Mouse (Mus musculus) adrenal gland, postnatal 14 days (tissue): ENCODE measurements around the gene Dnajc12. TPM values are rescaled to one million over a fixed set of nuclear protein-coding genes. Genes with fewer than 3 reads are reported as not detected.
"Not testable (repeated sequence)": the region's sequence is repeated elsewhere in the genome, so short reads cannot be mapped to it uniquely, and the experiment has no call there.

Experiments
- DNase-seq: peaks from one replicate; pipeline ENCODE4 v3.0.0; 2021; ENCODE audit warnings: mixed read lengths
- long read RNA-seq, 2 experiments: library from polyadenylated mRNA; stranded (forward); transcript quantifications; one replicate each; pipeline ENCODE4 v2.0.0; 2021
- total RNA-seq: library from RNA; stranded (reverse); gene quantifications from 2 replicates; pipeline ENCODE4 v1.2.3, GENCODE M21; 2021

Dnajc12 gene
- 11.9 and 16.0 TPM in 2 replicates for total RNA-seq
- long read RNA-seq, experiment 1, transcript Dnajc12-201 (5 exons, 3,025 nt), result major isoform, 15 of 17 reads
- long read RNA-seq, experiment 1, partial matches to known transcripts, result 0 of 17 reads
- long read RNA-seq, experiment 1, other reads (novel, unspliced or antisense), result 1 of 17 reads
- long read RNA-seq, experiment 2, transcript Dnajc12-201 (5 exons, 3,025 nt), result major isoform, 10 of 10 reads
- long read RNA-seq, experiment 2, partial matches to known transcripts, result 0 of 10 reads
- long read RNA-seq, experiment 2, other reads (novel, unspliced or antisense), result 0 of 10 reads

GRCm38 (mm10) chr10:63382372-63383279, at the start of gene Dnajc12:
Gene Dnajc12, plus strand, starts transcription at chr10:63382443.
- peak; percentile 89 for DNase-seq

- no peak for DNase-seq
These were observed 45.3 kb upstream of the Dnajc12 start for GRCm38 (mm10) chr10:63336901-63337300.

- DNase-seq, result no peak
These were observed 44.9 kb upstream of the Dnajc12 start for GRCm38 (mm10) chr10:63337326-63337725.

GRCm38 (mm10) chr10:63337951-63338836, 44.0 kb upstream of the Dnajc12 start:
- peak; percentile 88 for DNase-seq

GRCm38 (mm10) chr10:63338914-63339643, 43.2 kb upstream of the Dnajc12 start:
- peak; percentile 95 for DNase-seq

GRCm38 (mm10) chr10:63341351-63341750, 40.9 kb upstream of the Dnajc12 start:
- no peak for DNase-seq

GRCm38 (mm10) chr10:63344751-63345150, 37.5 kb upstream of the Dnajc12 start:
- no peak for DNase-seq

GRCm38 (mm10) chr10:63348291-63348690, 34.0 kb upstream of the Dnajc12 start:
- no peak for DNase-seq

- DNase-seq, result no peak
These were observed 31.6 kb upstream of the Dnajc12 start for GRCm38 (mm10) chr10:63350666-63351065.

- not testable (repeated sequence) for DNase-seq
These were observed 31.1 kb upstream of the Dnajc12 start for GRCm38 (mm10) chr10:63351099-63351498.

- DNase-seq, result no peak
These were observed 30.1 kb upstream of the Dnajc12 start for GRCm38 (mm10) chr10:63352111-63352510.

- no peak for DNase-seq
These were observed 21.7 kb upstream of the Dnajc12 start for GRCm38 (mm10) chr10:63360502-63360901.

- DNase-seq, result no peak
These were observed 16.3 kb upstream of the Dnajc12 start for GRCm38 (mm10) chr10:63365918-63366455.

GRCm38 (mm10) chr10:63367386-63367785, 14.9 kb upstream of the Dnajc12 start:
- DNase-seq, result no peak

GRCm38 (mm10) chr10:63368041-63368440, 14.2 kb upstream of the Dnajc12 start:
- no peak for DNase-seq

GRCm38 (mm10) chr10:63376303-63376702, 5.9 kb upstream of the Dnajc12 start:
- no peak for DNase-seq

- peak; percentile 70 for DNase-seq
These were observed 4.8 kb upstream of the Dnajc12 start for GRCm38 (mm10) chr10:63377468-63377867.

GRCm38 (mm10) chr10:63378948-63379680, 3.1 kb upstream of the Dnajc12 start:
- no peak for DNase-seq

GRCm38 (mm10) chr10:63381498-63382280, 554 bp upstream of the Dnajc12 start, which contains the start of gene Sirt1:
Gene Sirt1, minus strand, starts transcription at chr10:63381704.
- no peak for DNase-seq

GRCm38 (mm10) chr10:63385897-63386296, 3.7 kb downstream of the Dnajc12 start:
- DNase-seq, result not testable (repeated sequence)
